Mouse (Mus musculus) adrenal gland, postnatal 25 days (tissue): ENCODE results near the gene Morc3. TPM values are rescaled to one million over a fixed set of nuclear protein-coding genes. Genes with fewer than 3 reads are reported as not detected.

Experiments used
- DNase-seq: peaks from one replicate; pipeline ENCODE4 v3.0.0; 2021; ENCODE audit warnings: mixed read lengths
- long read RNA-seq: library from polyadenylated mRNA; stranded (forward); transcript quantifications from one replicate; pipeline ENCODE4 v2.0.0, GENCODE M21; 2021
- total RNA-seq: library from RNA; stranded (reverse); gene quantifications from 2 replicates; pipeline ENCODE4 v1.2.3, GENCODE M21; 2021

The Morc3 gene
- 35.5 and 44.5 TPM in 2 replicates for total RNA-seq
- long read RNA-seq, full-length matches to known transcripts, result 9 of 20 reads
- long read RNA-seq, partial matches to known transcripts, result 4 of 20 reads
- long read RNA-seq, other reads (novel, unspliced or antisense), result 7 of 20 reads

DNA sequence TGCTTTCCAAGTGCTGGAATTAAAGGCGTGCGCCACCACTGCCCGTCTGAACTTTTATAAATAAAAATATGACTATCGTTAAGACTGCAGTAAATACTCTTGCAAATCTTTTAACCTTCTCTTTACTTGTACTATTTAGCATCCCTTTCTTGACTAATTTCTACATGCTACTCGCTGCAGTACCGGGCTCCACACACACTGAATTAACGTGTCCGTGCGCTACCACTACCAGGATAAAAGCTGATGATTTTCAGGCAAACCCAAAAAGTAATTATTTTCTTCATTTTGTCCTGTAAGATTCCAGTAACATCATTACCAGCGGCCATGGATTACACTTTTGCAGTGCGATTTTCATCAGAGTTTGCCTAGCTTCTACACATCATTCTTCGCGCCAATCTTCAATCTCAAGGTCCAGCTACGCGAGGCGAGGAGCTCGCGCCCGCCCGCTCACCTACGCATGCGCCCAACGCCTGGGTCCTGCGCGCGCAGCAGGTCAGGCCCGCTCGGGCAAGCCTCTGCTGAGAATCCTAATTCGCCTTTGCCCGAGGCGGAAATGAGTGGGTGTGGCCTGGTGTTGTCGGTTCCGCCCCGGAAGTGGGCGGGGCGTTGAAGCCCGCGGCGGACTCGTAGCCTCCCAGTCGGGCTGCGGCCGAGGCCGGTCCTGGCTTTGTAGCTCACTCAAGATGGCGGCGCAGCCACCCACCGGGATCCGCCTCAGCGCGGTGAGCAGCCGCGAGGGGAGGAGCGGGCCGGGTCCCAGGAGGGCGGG is at the start of gene Morc3:
Gene Morc3, plus strand, starts transcription at position 495 of the 769 bp plus-strand sequence.
- peak; percentile 100 for DNase-seq

DNA sequence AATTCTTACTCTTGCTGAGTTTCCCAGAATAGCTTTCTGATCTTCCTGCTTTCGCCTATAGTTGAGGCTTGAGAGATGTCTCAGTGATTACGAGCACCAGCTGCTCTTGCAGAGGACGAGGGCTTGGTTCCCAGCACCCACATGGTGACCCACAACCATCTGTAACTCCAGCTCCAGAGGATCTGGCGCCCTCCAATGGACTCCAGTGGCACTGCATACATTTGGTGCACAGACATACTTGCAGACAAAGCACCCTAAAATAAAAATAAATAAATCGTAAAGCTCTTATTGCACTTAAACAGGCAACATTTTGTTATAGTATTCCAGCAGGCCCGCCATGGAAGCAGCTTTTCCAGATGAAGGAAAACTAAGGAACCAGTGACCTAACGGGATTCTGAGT is 47.7 kb upstream of the Morc3 start:
- no peak for DNase-seq

DNA sequence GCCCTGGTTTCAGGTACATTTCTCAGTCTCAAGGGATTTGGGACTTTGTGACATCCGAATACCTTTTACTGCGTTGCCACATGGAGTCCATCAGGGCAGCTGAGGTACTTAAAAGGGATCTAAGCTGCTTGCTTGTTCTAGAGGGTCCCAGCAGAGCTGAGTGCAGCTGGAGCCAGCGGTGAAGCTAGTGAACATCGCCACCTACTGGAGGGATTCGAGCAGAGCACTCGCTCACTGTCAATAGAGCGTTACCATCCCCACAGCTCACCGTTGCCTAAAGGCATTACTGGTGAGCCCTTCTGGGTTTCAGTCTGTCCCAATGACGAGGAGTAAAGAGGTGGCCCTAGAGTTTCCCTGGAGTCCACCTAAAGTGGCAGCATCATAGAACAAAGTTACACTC is 46.1 kb upstream of the Morc3 start:
- peak; percentile 62 for DNase-seq

DNA sequence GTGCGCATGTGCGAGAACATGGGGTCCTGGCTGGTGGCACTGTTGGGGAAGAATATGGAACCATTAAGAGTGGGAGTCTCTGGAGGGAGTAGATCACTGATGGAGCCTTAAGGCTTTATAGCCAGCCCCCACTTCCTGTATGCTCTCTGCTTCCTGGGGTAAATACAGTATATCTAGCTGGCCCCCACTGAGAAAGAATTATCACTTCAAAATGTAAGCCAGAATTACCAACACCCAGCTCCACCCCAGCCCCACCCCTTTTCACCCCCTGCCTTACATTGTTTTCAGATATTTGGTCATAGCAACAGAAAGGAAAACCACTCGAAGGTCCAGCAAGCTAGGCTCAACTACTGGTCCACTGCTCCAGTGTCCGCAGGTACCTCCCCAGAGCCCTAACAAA is 43.5 kb upstream of the Morc3 start:
- no peak for DNase-seq

DNA sequence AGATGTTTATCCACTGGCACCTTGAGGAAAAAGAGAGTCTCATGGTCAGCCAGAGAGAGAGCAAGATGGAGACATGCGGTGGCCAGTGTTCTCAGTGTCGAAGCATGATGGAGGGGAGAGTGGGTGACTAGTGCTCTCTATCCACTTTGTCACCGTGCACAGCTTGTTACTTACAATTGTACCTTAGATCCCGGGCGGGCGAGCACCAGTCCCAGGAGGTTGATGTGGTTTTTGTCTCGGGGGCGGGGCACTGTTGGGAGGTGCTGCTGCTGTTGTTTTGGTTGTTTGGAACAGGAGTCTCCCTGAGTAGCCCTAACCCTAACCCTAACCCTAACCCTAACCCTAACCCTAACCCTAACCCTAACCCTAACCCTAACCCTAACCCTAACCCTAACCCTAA is 43.0 kb upstream of the Morc3 start:
- DNase-seq, result no peak

DNA sequence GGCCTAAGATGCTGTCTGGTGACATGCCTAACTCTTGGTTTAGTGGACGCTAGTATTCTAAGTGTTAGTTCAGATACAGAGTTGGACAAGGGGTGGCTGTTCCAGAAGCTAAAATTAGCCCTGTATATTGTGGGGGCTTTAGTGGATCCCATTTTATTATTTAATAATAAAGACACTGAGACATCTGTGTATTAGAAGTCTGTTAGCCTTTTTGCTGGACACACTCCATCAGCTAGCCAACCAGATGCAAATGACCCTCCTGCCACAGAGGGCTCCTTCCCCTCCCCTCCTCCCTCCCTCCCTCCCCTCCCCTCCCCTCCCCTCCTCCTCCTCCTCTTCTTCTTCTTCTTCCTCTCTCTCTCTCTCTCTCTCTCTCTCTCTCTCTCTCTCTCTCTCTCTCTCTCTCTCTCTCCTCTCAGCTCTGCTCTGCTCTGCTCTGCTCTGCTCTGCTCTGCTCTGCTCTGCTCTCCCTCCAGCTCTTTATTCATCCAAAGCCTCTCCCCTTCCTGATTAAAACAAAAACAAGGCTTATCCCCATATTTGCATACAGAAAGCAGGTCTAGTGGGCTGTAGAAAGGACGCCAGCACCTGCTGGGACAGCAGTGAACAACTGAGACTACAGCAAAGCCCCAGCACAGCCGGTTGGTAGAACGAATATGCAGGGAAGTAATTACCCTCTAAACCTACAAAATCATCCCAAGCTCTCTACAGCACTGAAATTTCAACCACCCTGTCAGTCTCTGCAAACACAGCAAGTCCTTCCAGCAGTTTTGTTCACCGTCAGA is 41.8 kb upstream of the Morc3 start:
- DNase-seq, result no peak

DNA sequence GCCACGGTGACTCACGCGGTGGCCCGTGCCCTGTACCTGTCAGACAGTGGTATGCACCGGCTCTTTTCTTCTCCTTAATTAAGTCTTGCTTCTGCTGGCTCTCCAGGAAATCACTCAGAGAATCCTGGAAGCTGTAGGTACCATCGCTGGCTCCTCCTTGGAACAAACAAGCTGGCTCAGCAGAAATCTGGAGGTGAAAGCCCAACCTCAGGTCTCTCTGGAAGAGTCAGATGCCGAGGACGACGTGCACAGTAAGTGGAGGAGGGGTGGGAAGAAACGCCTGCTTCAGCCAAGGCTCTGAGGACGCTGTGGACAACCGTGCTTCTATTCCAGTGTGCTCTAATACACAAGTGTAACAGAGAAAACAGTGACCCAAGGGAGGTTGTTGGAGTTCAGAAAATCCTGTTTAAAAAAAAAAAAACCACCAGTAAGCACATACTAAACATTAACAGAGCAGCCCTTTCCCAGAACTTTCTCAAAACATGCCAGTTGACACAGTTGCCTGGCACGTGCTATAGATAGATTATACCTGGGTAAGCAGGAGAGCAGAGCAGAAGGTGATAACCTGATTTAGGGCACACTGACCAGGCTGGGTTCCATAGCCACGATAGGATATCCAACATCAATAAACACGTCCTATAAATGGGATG is 38.8 kb upstream of the Morc3 start:
- no peak for DNase-seq

DNA sequence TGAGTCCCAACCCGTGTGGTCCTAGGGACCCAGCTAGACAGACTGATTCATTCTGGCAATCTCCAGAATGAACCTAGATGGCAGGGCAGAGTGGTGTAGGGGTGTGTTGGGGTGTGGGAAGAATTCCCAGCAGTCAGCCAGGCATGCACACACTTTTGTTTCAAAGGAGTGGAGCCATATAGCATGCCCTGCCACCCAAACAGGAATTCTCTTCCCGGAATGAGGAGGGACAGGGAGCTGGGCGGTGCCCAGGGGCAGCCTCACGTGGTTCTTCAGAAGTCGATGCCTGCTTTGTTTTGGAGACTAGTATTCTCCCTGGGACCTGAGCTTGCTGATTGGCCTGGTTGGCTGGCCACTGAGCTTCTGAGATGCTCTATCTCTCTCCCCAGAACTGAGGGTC is 37.1 kb upstream of the Morc3 start:
- no peak for DNase-seq

DNA sequence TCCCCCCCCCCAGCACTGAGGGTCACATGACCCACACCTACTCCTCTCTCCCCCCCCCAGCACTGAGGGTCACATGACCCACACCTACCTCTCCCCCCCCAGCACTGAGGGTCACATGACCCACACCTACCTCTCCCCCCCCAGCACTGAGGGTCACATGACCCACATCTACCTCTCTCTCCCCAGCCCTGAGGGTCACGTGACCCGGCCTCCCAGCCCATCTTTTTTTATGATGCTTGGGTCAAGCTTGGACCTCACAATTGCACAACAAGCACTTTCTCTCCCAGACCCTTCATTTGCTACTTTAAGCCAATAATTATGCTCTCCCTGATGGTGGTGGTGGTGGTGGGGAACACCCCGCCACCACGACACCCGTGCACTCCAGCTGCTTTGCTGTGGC is 36.5 kb upstream of the Morc3 start:
- no peak for DNase-seq

DNA sequence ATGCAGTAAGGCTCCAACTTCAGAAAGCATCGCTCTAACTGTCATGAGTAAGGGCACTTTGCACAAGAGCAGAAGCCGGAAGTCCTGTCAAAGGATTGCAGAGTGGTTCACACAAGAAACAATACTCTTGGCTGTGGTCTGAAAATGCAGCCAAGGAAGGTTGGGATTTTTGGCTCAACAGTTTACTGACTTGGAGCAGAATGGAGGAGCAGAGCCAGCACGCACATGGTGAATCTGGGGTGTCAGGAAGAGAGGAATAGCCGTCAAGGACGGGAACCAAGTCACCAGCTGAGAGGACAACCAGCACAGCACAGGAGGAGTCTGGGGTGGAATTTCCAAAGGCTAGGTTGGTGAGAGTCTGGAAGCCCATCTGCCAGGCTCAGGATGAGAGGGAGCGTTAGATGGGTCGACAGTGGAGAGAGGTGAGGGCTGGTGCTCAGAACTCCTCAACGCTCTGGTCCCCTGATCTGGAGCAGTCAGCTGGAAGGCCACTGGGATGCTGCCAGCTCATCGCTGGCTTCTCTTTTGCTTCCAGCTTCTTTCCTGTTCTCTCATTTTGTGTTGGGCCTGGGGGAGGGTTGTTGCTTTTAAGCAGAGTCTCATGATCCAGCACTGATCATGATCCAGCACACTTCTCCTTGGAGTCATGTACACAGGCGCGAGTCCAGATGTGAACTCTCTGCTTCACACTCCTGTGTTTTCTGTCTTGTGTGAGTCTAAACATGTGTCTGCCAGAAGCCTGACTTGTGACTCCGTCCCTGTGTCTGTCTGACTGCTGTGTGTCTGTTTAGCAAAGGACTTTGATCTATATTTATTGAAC is 34.7 kb upstream of the Morc3 start:
- no peak for DNase-seq

DNA sequence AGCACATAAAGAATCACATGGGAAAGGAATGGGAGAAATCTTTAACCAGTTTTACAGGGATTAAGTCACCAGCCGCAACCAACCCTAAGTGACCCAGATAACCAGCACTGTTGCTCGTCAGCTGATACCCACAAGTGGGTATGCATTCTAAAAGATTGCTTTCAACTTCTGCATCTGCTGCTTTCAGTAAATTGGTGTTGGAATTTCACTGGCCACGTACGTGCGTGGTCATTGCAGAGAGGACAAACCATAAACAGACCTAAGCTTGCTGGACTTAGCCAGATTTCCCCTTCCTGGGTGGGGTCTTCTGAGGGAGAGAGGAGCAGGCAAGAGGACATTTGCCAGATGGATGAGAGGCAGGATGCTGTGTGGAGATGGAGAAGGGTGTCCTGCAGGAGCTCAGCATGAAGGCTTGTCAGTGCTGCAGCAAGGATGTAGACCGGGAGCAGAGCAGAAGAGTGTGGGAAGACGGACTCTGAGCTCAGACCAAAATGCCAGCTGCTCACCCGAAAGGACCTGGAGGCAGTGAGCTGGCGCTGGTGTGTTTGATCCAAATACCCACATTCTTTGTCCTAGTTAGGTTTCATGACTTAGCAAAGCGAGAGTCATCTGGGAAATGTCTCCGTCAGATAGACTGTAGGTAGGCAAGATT is 34.0 kb upstream of the Morc3 start:
- DNase-seq, result no peak

DNA sequence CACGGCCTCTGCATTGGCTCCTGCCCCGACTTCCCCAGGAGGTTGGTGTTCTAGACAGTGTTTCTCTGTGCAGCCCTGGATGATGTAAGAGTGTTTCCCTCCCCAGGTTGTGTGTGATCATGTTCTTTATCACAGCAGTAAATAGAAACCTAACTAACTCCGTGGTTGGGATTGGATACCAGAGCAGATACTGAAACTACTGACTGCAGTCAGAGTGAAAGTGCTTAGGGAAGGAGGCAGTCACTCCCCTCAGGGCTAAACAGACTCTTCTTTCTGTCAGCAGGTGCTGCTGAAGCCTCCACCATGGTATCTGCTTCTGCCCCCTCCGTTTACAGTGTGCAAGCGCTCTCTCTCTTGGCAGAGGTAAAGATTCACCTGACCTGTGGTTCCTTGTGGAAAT is 33.3 kb upstream of the Morc3 start:
- DNase-seq, result no peak

DNA sequence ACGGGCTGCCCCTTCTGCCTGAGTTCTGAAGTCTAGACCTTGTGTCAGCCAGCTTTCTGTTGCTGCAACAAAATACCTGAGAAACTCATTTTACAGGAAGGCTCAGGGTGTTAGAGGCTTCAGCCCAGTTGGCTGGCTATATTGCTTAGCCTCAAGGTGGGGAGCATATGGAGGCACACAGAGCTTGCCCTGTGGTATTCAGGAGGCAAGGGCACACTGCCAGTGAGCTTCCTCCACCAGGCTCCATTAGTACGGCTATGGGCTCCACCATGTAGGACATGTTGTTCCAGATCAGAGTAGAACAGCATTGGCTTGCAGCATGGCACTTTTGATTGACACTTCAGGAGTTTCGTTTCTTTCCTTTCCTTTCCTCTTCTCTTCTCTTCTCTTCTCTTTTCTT is 32.9 kb upstream of the Morc3 start:
- no peak for DNase-seq

DNA sequence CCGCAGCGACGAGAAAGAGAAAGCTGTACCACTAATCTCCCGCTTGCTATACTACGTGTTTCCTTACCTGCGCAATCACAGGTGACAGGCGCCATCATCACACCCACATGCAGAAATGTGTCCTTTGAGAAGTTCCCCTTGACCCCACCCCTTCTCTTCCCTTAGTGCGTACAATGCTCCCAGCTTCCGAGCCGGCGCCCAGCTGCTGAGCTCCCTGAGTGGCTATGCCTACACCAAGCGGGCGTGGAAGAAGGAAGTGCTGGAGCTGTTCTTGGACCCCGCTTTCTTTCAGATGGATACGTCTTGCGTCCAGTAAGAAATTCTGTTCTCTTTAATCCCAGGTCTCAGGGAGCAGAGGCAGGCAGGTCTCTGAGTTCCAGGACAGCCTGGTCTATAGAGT is 32.0 kb upstream of the Morc3 start:
- DNase-seq, result no peak

DNA sequence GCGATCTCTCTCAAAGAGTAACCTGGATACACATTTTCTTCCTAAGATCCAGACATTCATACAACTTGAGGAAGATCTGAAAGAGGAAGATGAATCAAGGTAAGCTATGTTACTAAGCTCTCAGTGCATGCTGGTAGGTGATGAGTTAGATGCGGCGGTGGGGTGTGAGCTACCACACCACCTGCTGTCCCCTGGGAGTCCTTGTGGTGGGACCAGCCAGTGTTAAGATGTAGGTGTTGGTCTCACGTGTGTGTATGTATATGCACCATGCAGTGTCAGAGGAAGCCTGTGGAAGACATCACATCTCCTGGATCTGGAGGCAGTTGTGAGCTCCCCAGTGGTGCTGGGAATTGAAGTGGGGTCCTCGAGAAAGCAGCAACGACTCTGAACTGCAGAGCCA is 24.8 kb upstream of the Morc3 start:
- DNase-seq, result no peak

DNA sequence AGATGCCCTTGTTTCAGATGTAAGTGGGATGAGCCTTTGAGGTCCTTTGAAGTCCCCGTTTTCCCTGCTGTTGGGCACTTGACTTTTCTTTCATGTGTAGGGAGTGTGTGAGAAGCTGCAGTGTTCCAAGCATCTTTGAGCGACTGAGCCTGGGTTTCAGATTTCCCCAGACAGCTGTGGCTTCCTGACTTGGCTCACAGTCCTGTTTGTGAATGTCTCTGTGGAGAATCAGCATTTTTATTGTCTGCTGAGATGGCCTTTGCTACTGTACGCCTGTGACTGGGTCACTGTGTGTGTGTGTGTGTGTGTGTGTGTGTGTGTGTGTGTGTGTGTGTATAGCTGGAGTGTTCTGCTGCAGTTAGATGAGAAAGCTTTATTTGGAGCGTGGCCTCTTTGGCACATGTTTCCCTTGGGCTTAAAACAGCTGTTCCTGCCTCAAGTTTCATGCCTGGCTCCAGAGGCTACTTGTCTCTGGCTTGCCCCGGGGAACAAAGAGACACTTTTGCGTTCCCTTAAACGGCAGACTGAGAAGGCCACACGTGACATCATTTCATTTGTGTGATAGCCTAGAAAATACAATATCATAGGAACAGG is 23.9 kb upstream of the Morc3 start:
- DNase-seq, result peak; percentile 20

DNA sequence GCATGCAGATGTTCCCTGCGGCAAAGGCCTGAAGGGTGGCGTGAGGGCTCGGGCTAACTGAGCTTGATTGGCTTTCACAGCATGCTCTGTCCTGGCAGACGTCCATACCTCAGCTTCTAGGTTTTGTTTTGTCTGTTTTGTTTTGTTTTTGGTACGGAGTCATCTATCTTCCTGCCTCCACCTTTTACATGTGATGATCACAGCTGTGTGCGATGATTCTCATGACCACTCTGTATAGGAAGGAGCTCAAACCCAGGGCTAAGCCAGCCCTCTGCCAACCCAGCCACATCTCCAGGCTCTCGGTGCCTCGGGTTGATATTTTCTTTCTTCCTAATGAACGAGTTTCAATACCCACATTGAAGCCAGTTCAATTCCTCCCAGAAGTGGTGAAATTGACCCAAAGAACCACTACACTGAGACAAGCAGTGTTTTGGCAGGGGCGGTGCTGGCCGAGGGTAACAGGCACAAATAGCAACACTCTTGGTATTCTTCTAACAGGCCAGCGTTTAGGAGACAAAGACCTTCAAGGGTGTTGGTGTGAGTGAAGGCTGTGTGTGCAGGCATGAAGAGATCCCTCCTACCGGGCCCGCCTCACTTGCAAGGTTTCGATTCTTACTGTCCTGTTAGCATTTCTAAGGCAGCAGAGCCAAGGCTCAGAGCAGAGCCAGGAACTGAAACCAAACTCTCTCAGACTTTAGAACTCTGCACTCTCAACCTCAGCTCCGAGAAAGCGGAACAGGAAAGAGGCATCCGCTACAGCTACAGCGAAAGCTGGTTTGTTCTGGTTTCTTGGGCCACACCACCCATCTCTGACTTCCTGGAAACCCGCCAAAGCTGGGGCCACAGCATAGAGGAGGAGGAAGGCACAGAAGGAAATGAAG is 15.8 kb upstream of the Morc3 start:
- peak; percentile 51 for DNase-seq

DNA sequence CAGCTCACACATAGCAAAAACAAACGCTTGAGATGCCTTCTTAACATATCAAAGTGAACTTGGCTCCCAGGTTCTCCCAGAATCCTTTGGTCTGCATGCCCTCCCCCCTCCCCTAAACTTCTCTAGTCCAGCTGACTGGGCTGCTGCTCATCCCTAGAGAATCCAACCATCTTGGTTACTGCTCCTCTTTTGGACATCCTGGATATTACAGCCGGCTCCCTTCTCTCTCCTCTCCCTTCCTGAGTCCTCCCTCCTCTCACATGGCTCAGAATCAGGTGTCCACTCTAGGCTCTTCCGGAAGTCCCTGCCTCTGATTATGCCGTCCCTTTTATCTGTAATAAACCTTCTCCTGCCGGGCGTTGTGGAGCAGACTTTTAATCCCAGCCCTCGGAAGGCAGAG is 15.1 kb upstream of the Morc3 start:
- no peak for DNase-seq

DNA sequence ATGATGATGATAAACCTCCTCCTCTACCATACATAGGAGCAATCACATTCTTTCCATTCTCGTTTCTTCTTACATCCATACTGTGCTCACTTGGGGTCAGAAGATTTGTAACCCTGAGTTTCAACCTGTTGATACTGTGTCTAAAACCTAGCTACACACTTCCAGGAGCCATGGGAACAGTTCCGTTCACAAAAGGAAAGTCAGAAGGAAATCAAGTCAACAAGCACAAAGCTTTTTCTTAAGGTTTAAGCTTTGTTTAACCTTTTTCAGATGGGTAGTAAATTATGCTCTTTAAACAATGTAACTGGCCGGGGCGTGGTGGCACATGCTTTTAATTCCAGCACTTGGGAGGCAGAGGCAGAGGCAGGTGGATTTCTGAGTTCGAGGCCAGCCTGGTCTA is 14.6 kb upstream of the Morc3 start:
- no peak for DNase-seq

DNA sequence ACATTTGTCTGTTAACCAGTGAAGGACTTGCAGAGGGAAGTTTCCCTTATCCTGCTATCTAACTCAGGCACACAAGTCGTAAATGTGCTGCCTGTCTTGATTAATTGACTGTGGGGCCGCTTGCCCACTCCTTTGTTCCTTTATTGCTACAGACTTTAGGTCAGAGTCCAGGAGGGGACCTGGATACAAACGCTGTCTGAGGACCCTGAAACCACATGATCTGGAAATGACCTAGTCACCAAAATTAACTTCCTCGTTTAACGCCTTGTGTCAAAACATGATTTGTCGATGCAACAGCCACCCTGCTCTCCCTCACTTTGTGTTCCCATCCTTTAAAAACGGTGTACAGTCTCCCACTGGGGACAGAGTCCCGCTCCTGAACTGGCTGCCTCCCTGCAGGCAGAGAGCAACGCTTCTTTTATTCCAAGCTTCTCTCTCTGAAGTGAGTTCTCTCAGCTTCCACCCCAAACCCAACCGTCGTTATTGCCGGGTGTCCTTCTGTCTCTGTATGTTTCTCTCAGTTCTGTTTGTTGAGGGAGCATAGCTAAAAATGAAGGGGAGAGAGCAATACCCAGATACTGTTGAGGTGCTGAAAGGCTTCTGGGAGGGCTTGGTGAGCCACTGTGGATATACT is 13.1 kb upstream of the Morc3 start:
- DNase-seq, result no peak
